Mouse (Mus musculus) gonadal fat pad, adult 2 months (tissue): ENCODE results near the gene Efnb3. TPM values are rescaled to one million over a fixed set of nuclear protein-coding genes. Genes with fewer than 3 reads are reported as not detected.

ENCODE experiments used
- DNase-seq: peaks from one replicate; pipeline ENCODE4 v3.0.0-alpha.2; 2012; ENCODE audit warnings: low read depth
- polyA plus RNA-seq: library from polyadenylated mRNA; depleted of rRNA; stranded (reverse); fragments of >200 nt; gene quantifications from 2 replicates; pipeline ENCODE4 v1.2.3, GENCODE M21; 2012; rRNA removed

Gene Efnb3
- polyA plus RNA-seq, 1 experiment = 0.93 TPM

GRCm38 (mm10) chr11:69510796-69511496, 49.1 kb downstream of the Efnb3 start:
- no peak for DNase-seq

Other genes starting within 250 kb of the Efnb3 start
- gene Cntrob, start 236.4 kb downstream of the Efnb3 start, polyA plus RNA-seq = 6.8 and 7.0 TPM in 2 replicates
- gene Trappc1, start 236.2 kb downstream of the Efnb3 start, polyA plus RNA-seq = 66.2 and 80.4 TPM in 2 replicates
- 0.76 and 0.94 TPM in 2 replicates for gene Kcnab3, start 233.9 kb downstream of the Efnb3 start, polyA plus RNA-seq
- 0.66 and 1.5 TPM in 2 replicates for gene Rnf227, start 219.7 kb downstream of the Efnb3 start, polyA plus RNA-seq
- gene Chd3, start 190.8 kb downstream of the Efnb3 start, polyA plus RNA-seq = 66.3 and 80.2 TPM in 2 replicates
- gene Naa38, start 164.7 kb downstream of the Efnb3 start, polyA plus RNA-seq = 195 and 269 TPM in 2 replicates
- gene Cyb5d1, start 164.6 kb downstream of the Efnb3 start, polyA plus RNA-seq = 31.8 and 36.2 TPM in 2 replicates
- 26.1 and 39.5 TPM in 2 replicates for gene Tmem88, start 162.0 kb downstream of the Efnb3 start, polyA plus RNA-seq
- 7.3 and 17.3 TPM in 2 replicates for gene Kdm6b, start 146.5 kb downstream of the Efnb3 start, polyA plus RNA-seq
- 0.88 and 1.1 TPM in 2 replicates for gene Dnah2, start 11.1 kb downstream of the Efnb3 start, polyA plus RNA-seq
- gene Wrap53, start 20.1 kb upstream of the Efnb3 start, polyA plus RNA-seq = 13.1 and 14.9 TPM in 2 replicates
- 58.2 and 62.0 TPM in 2 replicates for gene Trp53, start 20.2 kb upstream of the Efnb3 start, polyA plus RNA-seq
- gene Atp1b2, start 45.7 kb upstream of the Efnb3 start, polyA plus RNA-seq = 12.5 and 18.1 TPM in 2 replicates
- not detected in 2 replicates for gene Shbg, start 57.7 kb upstream of the Efnb3 start, polyA plus RNA-seq
- 10.3 and 11.2 TPM in 2 replicates for gene Sat2, start 61.8 kb upstream of the Efnb3 start, polyA plus RNA-seq
- gene Fxr2, start 72.8 kb upstream of the Efnb3 start, polyA plus RNA-seq = 69.7 and 80.8 TPM in 2 replicates
- gene Sox15, start 95.1 kb upstream of the Efnb3 start, polyA plus RNA-seq = 1.9 and 2.4 TPM in 2 replicates
- 118 and 159 TPM in 2 replicates for gene Mpdu1, start 102.4 kb upstream of the Efnb3 start, polyA plus RNA-seq
- gene Cd68, start 105.9 kb upstream of the Efnb3 start, polyA plus RNA-seq = 31.8 and 35.9 TPM in 2 replicates
- gene Eif4a1, start 112.2 kb upstream of the Efnb3 start, polyA plus RNA-seq = 311 and 352 TPM in 2 replicates
- 58.7 and 72.4 TPM in 2 replicates for gene Senp3, start 121.9 kb upstream of the Efnb3 start, polyA plus RNA-seq
- 4.6 and 4.7 TPM in 2 replicates for gene Tnfsf13, start 125.6 kb upstream of the Efnb3 start, polyA plus RNA-seq
- 21.3 and 27.6 TPM in 2 replicates for gene Tnfsf12, start 135.6 kb upstream of the Efnb3 start, polyA plus RNA-seq
- 4.2 and 4.9 TPM in 2 replicates for gene Tnfsfm13, start 135.9 kb upstream of the Efnb3 start, polyA plus RNA-seq
- gene Polr2a, start 198.4 kb upstream of the Efnb3 start, polyA plus RNA-seq = 18.5 and 48.2 TPM in 2 replicates
- 0.22 and 0.51 TPM in 2 replicates for gene Slc35g3, start 201.8 kb upstream of the Efnb3 start, polyA plus RNA-seq
- gene Zbtb4, start 205.7 kb upstream of the Efnb3 start, polyA plus RNA-seq = 30.6 and 32.9 TPM in 2 replicates
- 15.3 and 18.3 TPM in 2 replicates for gene Chrnb1, start 235.7 kb upstream of the Efnb3 start, polyA plus RNA-seq
- 6.9 and 7.7 TPM in 2 replicates for gene Fgf11, start 241.7 kb upstream of the Efnb3 start, polyA plus RNA-seq
- gene Tmem102, start 245.4 kb upstream of the Efnb3 start, polyA plus RNA-seq = 12.9 and 20.5 TPM in 2 replicates